Mouse (Mus musculus) brown adipose tissue, adult 24 weeks (tissue): ENCODE results near the gene Tbx4. TPM values are rescaled to one million over a fixed set of nuclear protein-coding genes. Genes with fewer than 3 reads are reported as not detected.

Experiments used
- H3K27ac ChIP-seq: fragments of 200-500 bp; replicated peaks from 2 replicates; pipeline ENCODE4 v1.5.1; 2012; ENCODE audit warnings: low read depth, mild to moderate bottlenecking, low read length
- H3K4me1 ChIP-seq: fragments of 200-500 bp; 2 replicates; pipeline ENCODE4 v1.6.1; 2012; ENCODE audit warnings: low read length, mixed read lengths; ENCODE audit not compliant: control insufficient read depth, insufficient read depth, insufficient read length
- H3K4me3 ChIP-seq: fragments of 200-500 bp; 2 replicates; pipeline ENCODE4 v1.5.1; 2012; ENCODE audit warnings: low read depth, mild to moderate bottlenecking, low read length, moderate library complexity; ENCODE audit not compliant: insufficient read depth
- polyA plus RNA-seq: library from polyadenylated mRNA; stranded (reverse); fragments of >200 nt; gene quantifications from 2 replicates; pipeline ENCODE4 v1.2.4, GENCODE M21; 2012; ENCODE audit not compliant: missing spikeins, insufficient read depth, insufficient read length

Tbx4 gene
- polyA plus RNA-seq, 1 experiment, result not detected

DNA sequence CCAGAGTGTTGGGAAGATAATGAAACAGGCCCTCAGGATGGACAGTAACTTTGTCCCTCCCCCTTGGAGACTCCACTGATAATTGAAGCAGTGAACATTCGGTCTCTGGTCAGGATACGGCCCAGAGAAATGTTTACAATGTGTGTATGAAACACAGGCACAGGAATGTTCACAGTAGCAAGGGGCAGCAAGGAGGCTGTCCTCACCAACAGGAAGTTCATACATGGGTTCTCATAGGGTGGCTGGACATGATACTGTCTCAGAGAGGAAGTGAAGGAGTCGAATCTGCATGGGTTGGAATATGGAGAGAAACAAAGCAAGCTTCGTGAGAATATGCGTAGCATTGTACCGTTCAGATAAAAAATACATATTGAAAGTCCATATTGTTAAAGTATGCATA lies 74.1 kb downstream of the Tbx4 start:
- H3K27ac ChIP-seq, result no peak overlapping the region
- no peak overlapping the region for H3K4me3 ChIP-seq
- no peaks in the 10 kb centered on the region for H3K4me1 ChIP-seq

DNA sequence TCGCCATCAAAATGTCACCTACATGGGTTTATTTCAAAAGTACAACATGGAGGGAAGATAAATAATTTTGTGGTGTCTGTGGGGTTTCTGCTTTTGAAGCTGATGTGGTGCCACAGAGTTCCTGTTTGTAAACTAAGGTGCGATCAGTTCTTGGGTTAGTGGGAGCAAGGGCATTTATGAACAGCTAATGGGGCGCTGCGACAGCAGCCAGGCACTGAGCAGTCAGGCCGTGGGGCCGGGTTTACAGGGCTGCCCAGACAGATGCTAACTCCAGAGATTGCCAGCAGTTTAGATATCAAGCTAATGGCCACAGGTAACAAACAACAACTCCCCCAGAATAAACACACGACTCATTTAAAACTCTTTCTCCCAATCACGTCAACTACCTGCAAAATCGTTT lies 75.3 kb downstream of the Tbx4 start:
- Histone ChIP-seq H3K27ac (no peak overlapping the region), H3K4me1 (no peaks in the 10 kb centered on the region), H3K4me3 (no peak overlapping the region)

Other genes with a start within 250 kb of the Tbx4 start
- gene Tbx2, start 53.9 kb upstream of the Tbx4 start, polyA plus RNA-seq, result 1.2 and 1.5 TPM in 2 replicates
- gene Gm11444, start 36.1 kb upstream of the Tbx4 start, polyA plus RNA-seq, result not detected in 2 replicates